Mouse (Mus musculus) right cerebral cortex, adult 2 months (tissue): ENCODE measurements around the gene Trmt1.
A peak's percentile ranks its signal among the peaks of the same experiment; 100 is the strongest.
"Not testable (repeated sequence)": the region's sequence is repeated elsewhere in the genome, so short reads cannot be mapped to it uniquely, and the experiment has no call there.

ENCODE experiments used
- DNase-seq, 2 experiments: peaks; one replicate each; pipeline ENCODE4 v3.0.0; 2021 to 2022; ENCODE audit warnings: low spot score in 2 of 2

Trmt1 gene

GRCm38 (mm10) chr8:84659936-84660818 is 25.9 kb upstream of the Trmt1 start:
- no peak for DNase-seq

- no peak for DNase-seq
Measured at GRCm38 (mm10) chr8:84660819-84661457, 25.2 kb upstream of the Trmt1 start.

- peak in 1 of 2 experiments; percentile 51 for DNase-seq
Measured at GRCm38 (mm10) chr8:84661458-84661871, 24.6 kb upstream of the Trmt1 start.

GRCm38 (mm10) chr8:84661961-84662571 is 24.0 kb upstream of the Trmt1 start:
- DNase-seq = no peak

- DNase-seq = peak; percentile 94
Measured at GRCm38 (mm10) chr8:84662581-84663065, 23.5 kb upstream of the Trmt1 start, which contains the start of gene Ier2. Gene Ier2 (minus strand): TSS chr8:84662852.

DNA sequence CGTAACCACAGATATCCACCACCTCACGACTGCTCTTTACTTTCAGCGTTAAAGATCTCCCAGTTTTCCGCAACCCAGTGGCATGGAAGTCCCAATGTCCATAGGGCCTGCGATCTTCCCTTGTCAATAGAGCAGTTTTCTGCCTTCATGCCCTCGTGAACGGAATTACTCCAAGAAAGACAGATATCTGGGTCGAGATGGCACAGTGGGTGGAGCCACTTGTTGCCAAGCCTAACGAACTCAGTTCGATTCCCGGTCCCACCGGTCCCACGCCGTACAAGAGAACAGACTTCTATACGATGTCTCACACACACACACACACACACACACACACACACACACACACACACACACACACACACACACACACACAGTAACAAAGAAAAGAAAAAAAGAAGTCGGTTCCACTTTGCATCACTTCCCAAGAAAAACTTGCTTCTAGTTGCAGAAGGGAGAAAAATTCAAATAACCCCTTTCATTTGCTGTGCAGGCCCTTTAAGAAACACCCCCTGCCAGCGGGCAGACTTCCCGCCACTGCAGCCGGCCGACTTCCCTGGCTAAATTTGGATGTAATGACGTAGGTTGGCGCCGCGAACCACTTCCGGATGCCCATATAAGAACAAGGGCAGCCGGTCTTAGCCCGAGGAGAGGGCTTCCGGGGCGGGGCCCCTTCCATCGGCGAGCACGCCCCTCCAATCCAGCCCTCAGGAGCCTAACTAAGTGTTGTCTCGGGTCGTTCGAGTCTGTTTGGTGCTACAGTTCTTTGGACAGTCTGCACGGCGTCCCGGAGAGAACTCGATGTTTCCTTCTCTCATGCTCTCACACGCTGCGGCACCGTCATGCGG is 22.4 kb upstream of the Trmt1 start:
- peak; percentile 95 to 98 for DNase-seq

GRCm38 (mm10) chr8:84664566-84665384 is 21.3 kb upstream of the Trmt1 start:
- DNase-seq = peak; percentile 83 to 84

DNA sequence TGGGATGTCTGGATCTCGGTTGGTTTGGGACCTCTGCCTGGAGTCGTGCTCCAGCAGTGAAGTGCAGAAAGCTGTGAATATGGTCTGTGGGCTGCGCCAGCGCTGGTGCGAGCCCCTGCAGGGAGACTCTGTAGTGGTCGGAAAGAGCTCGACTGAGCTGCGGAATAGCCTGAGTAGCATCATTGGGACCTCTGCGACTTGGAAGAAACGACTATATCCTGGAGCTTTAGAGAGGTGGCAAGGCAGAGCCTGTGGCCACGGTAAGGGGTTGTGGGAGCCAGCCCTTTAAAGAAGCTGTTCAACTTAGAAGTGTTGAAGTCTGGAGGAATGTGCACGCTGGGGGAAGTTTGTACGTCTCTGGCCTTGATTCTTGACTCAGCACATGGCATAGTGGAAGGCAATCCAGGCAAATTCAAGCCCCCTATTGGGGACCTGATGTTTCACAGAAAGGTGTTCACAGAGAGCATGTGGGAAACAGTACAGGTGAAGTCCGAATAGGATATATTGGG is 20.7 kb upstream of the Trmt1 start:
- DNase-seq = no peak

DNA sequence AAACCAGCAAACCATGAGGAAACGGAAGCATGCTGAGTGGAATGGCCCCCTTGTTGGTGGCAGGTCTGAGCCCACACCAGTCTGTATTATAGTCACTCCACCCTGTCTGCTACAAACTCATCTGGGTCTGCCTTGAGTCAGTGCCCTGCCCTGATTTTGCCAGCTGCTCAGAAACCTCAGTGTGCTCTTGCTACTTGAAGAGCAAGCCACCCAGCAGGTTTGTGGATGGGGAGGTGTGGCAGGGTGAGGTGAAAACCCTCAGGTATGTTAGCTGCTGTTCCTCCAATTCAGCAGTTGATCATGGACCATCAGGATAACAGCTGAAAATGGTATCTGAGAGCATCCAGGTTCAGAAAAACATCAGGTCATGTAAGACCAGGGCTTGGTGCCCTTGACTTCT is 18.0 kb upstream of the Trmt1 start:
- DNase-seq = no peak

DNA sequence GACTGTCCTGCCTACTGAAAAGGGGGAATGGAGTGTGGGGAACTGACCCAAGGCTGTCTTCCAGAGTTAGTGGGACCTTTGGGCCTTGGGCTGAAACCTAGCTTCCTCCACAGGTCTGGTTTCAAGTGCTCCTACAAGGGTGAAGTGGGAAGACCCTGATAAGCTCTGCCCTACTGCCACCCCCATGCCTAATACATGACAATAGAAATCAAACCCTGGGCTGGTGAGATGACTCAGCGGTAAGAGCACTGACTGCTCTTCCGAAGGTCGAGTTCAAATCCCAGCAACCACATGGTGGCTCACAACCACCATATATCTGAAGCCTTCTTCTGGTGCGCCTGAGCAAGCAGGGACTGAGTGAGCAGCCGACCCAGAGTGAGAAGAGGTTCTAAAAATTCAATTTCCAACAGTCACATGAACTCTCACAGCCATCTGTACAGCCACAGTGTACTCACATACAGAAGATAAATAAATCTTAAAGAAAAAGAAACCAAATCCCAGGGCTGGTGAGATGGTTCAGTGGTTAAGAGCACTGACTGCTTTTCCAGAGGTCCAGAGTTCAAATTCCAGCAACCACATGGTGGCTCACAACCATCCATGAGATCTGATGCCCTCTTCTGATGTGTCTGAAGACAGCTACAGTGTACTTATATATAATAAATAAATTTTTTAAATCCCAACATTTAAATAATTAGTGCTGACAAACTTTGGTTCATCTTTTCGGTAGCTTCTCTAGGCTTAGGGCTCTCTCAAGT is 17.2 kb upstream of the Trmt1 start:
- DNase-seq = no peak

- not testable (repeated sequence) for DNase-seq
Measured at GRCm38 (mm10) chr8:84670295-84671006, 15.7 kb upstream of the Trmt1 start.

DNA sequence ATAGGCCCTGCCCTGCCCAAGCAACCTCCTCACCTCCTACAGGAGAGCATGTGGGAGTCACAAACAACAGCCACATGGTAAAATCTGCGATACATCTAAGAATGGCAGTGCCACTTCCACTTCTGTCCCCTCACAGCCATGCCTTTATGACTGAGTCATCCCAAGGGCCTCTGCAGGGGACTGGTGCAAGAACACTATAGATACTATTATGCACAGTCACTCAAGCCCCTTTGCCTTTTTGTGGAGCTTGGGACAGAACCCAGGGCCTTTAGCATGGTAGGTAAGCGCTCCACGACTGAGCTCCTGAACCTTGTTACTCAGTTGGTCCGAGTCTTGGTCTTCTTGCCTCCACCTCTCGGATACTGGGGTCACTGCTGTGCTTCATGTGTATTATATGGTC is 8.8 kb upstream of the Trmt1 start:
- DNase-seq = no peak

DNA sequence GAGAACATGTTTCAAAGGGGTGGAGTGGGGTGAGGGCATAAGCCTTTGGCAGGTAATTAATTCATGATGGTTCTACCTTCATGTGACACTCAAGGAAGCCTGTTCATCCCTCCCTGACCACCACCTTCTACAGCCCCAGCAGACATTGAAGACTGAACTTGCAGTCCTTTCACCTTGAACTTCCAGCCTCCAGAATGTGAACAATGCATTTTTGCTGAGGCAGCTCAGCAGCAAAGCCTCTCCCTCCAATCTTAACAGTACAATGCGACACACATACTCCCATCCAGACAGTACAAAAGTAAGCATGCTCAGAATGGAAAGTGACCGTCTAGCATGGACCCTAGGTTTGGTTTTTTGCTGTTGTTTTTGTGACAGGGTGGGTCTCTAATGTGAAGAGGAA is 4.6 kb upstream of the Trmt1 start:
- no peak for DNase-seq

- DNase-seq = no peak
Measured at GRCm38 (mm10) chr8:84682257-84682656, 3.9 kb upstream of the Trmt1 start.

GRCm38 (mm10) chr8:84684537-84684936 is 1.6 kb upstream of the Trmt1 start:
- DNase-seq = no peak

DNA sequence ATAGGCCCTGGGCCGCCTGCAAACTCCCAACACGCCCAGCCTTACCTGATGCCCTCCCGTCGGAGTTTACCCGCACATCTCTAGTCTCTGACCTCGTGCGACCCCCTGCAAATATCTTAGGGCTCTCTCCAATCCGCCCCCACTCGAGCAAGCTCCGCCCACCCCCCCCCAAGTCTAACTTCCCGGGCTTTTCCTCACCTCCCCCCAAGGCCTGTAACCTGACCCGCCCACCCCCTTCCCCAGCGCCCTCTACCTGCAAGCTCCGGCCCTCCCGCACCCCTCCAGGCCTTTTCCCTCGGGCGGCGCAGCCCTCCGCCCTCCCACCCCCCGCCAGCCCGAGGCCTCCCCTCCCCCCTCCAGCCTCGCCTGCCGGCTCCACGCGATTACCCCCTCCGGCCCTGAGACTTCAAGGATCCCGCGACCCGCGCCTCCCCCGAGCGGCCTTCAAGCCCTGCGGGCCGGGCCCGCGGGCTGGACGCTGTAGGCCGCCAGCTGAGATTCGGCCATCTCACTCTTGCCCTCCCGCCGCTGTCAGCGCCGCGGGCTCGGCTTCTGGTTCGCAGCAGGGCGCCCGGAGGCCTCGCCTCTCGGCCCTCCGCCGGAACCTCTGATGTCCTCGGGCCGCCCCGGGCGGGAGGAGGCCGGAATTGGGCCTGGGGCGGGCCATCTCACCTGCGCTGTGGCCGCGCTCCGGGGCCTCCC is 1.0 kb downstream of the Trmt1 start:
- no peak for DNase-seq

DNA sequence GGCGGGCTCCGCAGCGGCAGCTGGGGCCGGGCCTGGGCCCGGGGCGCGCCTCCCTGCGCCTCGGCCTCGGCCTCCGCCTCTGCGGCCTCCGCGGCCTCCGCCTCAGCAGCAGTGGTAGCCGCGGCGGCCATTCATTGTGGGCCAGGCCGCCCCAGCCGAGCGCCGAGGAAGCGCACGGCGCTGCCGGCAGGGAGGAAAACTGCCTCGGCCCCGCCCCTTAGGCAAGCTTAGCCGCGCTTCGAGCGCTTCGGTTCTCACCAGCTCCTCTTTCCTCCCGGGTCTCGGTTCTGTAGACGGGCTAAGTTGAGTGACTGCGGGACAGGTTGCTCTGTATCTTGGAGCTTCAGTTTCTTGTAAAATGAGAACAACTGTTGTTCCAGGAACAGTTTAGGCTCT is 1.6 kb downstream of the Trmt1 start, which contains the start of gene Nacc1:
Nacc1 (minus strand) TSS at position 158 of the 396 bp plus-strand sequence.
- DNase-seq = peak; percentile 80 to 87
